Mouse (Mus musculus) frontal cortex, postnatal 14 days (tissue): Measurements from ENCODE around the gene Tceanc2.

Source experiments
- DNase-seq, 2 experiments: peaks; one replicate each; pipeline ENCODE4 v3.0.0; 2022; ENCODE audit warnings: low spot score in 2 of 2

The Tceanc2 gene

DNA sequence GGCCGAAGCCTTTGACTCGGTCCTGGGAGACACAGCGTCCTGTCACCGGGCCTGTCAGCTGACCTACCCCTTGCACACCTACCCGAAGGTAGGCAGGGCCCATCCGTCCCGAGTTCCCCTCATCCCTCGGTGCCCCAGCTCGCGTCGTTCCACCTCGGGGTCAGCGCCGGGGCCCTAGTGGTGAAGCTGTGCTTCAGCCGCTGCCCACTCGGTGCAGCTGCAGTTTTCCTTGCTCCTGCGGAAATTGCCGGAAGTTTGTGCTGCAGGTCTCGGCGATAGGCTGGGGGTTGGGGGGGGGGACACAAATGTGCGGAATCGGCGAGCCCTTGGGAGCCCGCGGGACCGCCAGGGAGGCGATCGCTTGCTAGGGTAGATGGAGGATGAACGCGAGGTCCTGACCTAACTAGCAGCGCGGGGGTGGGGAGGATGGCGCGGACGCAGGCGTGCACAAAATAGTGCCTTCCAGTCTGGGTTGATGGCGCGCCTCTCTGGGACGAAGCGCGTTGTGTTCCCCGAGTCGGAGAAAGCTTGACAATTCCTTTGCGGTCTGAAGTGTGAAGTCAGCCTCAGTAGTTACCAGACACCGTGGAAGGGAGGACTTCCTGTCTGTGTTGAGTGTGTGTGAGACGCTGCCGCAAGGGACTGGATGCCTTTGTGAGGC is at the start of gene Tceanc2:
TSS of gene Tceanc2 (minus strand) at position 287 of the 661 bp plus-strand sequence.
- peak; percentile 38 to 48 for DNase-seq

DNA sequence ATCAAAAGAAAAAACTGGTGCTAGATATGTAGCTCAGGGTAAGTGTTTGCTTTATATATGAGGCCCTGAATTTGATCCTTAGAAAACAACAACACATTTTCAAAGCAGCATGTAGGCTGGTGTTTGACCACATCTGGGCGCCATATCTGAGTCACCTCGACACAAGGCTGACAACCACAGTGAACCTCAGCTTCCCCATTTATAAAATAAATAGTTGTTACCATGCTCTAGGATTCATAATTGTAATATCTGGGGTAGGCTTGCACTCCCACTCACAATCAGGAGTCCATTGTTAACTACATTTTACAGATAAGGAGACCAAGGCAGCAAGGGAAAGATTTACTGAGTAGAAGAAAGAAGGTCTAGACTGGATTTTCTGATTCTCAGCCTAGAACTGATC is 47.4 kb upstream of the Tceanc2 start:
- no peak for DNase-seq

DNA sequence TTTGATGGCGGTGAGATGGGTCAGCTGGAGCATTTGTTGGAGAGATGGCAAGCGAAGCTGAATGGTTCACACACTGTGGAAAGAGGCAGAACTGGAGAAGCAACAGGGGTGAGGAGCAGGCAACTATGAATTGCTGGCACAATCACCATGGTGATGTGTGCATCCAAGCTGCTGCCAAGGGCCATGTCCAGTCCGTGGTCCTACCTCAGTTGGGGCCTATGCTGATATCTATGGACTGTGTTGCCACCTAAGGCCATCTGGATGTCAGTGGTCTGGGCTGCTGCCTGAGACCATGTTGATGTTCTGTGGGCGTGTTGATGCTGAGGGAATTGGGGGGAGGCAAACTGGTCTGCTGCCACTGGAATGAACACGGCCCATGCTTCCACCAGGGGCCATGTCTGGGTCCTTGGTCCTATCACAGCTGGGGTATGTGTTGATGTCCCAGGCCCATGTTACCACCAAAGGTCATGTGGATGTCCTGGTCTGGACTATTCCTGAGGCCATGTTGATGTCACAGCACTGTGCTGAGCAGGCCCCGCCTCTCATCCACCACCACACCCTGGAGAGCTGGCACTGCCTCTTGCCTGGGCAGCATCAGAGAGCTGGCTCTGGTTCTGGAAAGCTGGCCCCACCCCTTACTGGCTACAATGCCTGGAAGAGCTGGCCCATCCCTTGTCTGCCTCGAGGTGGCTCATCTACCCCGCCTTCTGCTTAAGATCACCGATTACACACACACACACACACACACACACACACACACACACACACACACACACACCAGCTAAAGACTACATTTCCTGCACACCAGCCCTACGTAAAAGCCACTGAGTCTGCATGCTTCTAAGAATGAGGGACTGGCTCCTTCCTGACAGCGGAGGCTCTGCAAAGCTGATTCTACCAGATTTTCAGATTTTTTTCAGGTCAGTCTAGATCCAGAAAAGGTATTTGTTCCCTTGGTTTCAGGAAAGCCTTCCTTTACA is 44.6 kb upstream of the Tceanc2 start:
- DNase-seq = no peak

DNA sequence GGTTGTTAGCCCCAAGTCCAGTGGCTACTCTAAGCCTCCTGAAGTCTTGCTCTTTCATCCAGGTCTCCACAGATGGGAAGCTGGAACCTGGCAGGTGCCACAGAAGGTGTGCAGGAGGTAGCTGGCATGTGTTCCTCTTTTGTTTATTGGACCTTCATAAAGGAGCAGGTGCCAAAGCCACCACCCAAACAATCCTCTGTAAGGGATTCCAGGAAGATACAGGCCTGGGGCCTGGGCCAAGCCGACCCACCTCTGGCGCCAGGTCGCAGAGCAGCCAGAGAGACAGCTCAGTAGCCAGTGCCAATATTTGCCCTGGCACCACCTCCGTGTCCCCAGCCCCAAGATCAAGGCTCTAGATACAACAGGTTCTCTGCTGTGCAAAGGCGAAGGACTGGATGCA is 42.6 kb upstream of the Tceanc2 start:
- DNase-seq = no peak

DNA sequence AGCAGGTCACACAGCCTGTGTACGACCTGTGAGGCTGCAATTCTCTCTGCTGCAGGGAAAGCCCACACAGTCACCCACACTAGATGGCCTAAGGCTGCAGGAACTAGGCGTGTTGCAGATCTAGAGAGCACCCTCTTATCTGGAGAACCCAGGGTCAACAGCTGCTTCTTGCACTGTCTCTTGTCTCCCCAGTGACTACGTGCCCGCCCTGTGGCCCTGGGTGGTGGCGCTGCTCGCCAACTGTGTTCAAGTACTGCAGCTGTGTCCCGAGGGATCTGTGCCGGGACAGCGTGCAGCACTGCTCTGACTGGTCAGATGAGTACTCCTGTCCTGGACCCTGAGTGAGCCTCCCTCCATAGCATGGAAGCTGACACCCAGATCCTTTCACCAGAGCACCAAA is 38.7 kb upstream of the Tceanc2 start:
- DNase-seq = no peak

DNA sequence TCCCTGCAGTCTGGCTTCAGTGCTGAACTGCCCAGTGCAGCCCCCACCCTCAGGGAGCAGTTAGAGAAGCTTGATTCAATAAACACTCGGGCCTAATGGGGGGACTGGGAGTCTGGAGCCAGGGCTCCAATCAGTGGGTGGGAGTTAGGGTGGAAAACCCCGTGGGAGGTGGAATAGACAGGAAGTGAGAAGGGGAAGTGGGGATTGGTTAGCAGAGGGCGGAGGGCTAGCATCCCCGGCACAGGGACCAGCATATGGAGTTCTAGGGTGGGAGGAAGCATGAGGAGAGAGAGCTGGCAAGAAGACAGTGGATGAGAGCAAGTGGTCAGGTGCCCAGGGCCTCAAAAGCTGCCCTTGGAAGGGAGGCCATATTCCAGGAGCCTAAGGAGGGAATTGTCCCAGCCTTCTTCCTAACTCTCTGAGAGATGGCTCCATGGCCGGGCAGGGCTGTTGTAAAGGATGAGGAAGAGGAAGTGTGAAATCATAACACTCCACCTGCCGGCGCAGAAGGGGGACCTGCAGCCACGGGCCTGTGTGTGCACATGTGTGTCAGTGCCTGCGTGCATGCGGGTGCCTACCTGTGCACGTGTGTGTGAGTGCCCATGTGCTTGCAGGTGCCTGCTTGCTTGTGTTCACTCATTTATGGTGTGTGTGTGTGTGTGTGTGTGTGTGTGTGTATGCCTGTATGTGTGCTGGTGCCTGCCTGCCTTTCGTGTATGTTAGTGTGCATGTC is 34.5 kb upstream of the Tceanc2 start:
- DNase-seq = no peak

DNA sequence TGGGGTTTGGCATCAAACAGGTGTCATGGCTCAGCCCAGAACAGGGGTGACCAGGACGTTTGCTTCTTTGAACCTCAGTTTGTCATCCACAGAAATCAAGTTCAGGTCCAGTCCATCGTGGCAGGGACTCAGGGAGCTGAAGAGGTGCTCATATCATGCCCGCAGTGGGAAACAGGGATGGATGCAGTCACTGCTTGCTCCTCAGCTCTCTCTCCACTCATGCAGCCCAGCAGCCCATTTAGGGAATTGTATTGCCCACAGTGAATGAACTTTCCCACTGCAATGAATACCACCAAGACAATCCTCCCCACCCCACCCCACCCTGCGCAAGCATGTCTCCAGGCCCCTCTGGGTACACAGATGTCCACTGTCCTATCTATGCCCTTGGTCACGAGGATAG is 33.0 kb upstream of the Tceanc2 start:
- no peak for DNase-seq

DNA sequence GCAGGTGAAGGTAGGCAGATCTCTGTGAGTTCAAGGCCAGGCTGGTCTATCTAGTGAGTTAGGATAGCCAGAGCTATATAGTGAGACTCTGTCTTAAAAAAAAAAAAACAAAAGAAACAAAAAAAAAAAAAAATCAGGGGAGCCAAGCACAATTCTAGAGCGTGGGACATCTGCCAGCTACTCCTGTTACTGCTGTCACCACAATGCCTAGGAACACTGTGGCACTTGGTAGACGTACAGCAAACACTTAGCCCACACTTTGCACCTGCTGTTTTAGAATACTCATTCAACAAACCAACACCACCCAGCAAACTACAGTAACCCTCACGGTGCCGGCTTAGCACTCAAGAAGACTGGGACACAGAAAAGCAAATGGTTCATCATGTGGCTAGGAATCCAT is 32.5 kb upstream of the Tceanc2 start:
- no peak for DNase-seq

DNA sequence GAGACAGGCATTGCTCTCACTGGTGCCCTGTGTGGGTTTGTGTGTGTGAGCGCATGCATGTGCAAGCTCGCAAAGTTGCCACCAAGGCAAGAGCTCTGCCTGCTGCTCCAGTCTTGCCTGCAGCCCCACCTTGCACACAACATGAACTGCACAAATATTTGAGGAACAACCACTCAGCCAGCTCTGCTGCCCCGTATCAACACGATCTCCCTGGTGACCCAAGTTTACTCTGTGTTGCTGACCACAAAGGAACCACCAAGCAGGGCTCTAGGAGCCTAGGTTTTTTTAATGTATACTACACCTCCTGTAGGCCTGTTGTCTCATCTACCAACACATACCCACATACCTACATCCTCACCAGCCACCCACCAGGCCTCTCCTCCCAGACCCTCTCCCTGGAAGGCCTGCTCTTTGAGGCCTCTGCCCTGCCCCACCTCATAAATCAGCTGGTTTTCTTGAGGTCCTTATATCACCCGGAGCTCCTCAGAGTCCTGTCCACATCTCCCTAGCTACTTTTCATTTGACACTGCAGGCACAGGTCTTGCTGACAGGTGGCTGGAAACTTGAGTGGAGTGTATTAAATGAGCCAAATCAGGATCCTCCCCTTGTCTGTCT is 31.7 kb upstream of the Tceanc2 start:
- no peak for DNase-seq

DNA sequence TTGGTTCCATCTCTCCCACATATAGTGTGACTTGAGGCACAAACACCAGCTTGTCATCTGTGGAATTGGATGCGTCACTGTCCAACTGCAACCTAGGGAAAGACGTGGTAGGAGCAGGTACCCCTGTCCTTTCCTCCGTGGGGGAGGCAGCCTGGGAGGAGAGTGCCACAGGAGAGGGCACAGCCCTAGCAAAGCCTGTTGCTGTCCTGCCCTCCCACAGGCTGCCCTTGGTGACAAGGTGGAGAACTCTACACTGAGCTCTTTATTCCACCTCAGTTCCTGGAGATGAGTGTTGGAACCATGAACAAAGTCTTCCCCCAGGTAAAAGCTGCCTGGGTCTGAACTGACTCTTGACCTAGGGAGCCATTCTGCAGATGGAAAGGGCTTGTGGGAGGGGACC is 30.0 kb upstream of the Tceanc2 start, which contains the start of gene Ldlrad1:
TSS of gene Ldlrad1 (plus strand) at position 301 of the 400 bp plus-strand sequence.
- DNase-seq = no peak

DNA sequence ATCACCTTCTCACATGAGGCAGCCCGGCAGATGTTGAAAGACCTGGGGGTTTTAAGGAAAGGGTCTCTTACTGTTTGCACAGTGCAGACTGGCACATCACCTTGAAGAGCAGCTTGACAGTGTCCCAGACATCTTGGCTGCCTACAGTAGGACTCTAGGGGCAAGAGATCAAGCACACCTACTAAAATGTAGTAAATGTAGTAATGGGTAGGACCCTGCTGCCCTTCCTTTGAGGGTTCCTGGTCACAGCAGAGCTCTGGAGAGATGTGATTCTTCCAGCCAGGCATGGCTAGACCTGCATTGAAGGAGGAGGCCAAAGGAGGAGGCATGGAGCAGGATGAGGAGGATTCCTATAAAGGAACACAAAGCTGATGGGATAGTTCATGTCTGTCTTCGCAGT is 28.1 kb upstream of the Tceanc2 start:
- no peak for DNase-seq

DNA sequence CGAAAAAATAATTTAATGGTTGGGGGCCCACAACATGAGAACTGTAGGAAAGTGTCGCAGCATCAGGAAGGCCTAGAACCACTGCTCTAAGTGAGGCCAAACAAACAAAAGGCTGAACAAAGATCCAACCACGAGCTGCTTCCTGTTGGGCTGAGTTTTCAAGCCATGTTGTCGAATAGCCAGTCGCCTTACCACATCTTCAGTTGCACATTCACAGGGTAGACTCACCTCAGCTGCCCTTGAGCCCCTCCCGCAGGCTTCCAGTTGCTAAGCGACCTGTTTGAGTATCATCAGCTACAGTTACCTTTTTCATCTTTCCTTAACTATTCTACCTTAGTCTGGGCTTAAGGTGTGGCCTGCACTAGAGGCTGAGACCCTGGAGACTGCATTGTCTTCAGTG is 24.1 kb upstream of the Tceanc2 start:
- no peak for DNase-seq

DNA sequence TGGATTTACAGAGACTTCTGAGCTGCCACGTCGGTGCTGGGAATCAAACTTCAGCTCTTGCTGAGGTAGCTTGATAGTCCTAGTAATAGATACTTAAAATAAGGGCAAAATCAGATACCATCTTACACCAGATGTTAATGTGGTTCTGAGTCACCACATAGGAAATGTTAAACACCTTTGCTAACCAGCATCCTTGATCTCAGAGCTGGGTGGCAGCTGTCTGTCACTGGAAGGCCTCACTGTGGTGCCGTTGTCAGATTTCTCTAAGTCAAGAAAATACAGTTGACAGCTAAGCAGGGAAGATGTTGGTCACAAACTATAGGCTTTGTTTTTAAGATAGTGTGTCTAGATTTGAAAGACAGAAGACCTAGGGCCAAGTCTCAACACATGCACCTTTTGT is 22.9 kb upstream of the Tceanc2 start:
- DNase-seq = no peak

DNA sequence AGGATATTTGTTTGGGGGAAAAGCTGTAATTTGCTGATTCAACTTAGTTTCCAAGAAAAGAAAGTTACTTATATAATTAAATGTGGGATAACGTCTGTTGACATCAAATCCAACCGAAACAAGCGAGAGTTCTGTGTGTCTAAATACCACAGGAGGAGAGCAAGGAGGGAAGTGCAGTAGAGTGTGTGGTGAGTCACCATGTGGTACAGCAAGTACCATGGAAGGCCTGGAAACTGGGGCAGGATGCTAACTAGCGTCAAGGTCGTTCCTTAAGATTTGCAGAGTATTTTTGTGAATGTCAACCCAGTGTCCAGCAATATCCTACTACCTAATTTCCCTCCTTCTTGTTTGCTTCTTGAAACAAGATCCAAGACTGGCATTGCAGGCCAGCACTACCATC is 19.2 kb upstream of the Tceanc2 start:
- DNase-seq = no peak

DNA sequence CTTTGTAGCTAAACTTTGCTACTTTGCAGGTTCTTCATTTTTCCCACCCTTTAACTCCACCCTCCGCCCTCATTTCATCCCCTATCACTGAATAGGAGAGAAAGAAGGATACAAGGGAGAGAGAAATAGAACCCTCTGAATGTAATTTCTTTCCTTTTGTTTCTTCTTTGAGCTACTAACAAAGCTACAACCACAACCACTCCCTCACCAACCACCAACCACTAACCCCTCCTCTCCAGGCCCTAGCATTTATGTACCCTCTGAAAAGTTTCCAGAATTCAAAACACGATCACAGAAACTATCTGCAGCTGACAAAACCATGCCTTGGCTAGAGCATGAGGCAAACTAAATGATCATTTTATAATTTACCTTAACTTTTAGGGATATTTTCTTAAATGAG is 17.5 kb upstream of the Tceanc2 start:
- no peak for DNase-seq

DNA sequence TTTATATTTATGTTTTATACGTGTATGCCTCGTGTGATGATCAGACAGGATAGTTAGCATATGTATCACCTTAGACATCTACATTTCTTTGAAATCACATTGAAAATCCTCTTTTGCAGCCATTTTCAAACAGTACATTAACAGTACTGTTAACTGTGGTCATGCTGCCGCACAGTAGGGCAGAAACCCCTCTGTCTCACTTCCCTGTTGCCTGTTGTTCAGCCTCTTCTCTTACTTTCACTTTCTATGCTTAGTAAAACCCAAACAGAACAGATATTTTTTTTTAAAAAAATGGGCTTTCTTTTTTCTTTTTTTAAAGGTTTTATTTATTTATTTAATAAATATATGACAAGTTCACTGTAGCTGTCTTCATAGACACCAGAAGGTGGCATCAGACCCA is 14.9 kb upstream of the Tceanc2 start:
- DNase-seq = no peak

DNA sequence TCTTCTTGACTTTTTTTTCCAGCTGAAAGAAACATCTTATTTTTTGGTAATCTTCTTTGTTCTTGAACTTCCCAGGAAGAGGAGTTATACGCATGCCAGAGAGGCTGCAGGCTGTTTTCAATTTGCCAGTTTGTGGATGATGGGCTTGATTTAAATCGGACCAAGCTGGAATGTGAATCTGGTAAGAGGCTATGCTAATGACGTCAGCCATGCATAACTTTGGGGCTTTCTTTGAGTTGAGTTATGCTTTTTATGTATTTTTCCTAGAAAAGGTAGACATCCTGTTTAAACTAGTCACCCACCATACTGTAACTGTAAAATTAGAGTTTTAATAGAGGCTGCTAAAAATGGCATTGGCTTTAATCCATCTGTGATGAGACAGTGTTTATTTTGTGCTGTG is 6.8 kb upstream of the Tceanc2 start:
- DNase-seq = no peak

DNA sequence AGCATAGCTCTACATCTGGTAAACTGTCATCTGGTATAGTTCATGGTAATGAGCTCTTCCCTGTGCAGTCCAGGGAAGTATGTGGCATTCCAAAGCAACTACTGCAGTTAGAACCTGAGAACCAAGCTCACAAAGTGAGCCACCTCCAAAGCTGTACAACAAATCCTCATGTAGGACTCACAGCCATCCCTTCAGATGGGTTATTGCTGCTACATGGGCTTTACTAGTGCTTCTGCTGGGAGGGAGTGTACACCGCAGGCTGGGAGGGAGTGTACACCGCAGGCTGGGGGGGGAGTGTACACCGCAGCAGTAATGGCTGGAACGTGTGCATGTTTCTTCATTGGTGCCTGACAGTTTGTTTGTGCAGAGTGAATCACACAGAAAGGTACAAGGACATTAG is 4.3 kb upstream of the Tceanc2 start:
- DNase-seq = no peak

DNA sequence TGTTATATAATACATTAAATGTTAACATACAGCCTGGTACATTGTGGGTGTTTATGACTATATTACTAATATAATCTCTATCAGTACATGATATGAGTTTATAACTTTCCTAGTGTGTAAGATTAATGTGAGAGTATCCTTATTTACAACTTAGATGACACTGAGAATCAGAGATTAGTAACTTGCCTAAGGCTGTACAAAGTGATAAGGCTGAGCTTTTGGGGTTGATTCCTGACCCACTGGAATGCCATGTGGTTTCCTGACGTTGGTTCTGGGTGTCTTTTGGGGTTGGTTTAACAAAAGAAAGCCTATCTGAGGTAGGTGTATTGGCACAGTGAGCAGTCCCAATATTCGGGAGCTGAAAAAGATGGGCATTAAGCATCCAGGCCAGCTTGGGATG is 3.9 kb upstream of the Tceanc2 start:
- DNase-seq = no peak

DNA sequence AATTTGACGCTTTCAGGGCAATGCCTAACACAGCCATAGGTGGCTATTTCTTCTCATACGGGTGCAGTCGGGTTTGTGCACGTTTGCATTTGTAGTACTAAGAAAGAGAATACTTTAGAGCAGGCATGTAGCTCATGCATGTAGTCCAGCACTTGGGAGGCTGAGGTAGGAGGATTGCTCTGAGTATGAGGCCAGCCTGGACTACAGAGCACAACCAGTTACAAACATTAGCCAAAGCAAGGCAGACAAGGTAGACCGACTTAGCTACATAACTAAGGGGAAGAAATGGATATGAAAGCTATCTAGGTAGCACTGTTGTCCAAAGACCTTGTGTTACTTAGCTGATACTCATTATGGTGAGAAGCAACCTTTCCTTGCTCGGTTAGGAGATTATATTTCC is 3.0 kb upstream of the Tceanc2 start:
- DNase-seq = no peak

DNA sequence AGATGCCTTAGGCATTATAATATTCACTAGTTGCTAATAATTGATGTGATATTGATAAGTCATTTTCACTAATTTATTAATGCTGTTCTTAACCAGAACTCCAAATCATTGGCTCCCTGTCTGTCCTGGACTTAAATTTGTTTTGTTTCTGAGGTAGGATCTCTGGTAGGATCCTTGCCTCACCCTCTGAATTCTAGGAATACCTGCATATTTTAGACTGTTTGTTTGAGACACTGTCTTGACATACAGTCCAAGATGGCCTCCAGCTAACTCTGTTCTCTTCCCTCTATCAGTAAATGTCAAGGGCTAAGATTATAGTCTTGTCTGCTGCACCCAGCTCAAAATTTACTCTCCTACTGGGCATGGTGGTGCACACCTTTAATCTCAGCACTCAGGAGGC is 1.8 kb upstream of the Tceanc2 start:
- no peak for DNase-seq

DNA sequence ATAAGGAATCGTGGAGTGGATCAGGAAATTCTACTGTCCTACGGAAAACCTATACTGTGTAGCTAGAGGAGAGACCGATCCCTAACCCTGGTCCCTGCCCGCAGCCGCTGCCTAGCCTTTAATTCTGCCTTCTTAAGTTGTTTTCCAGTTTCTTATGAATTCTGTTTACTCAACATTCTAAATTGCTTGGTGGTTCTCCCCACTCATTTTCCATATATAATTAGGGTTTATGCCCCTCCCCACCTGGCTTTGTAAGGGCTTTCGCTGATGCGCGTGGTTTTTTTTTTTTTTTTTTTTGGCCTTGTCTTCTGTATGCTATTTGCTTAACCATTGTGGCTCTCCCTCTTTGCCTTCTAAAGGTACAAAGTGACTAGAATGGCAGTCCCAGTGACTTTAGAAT is 645 bp upstream of the Tceanc2 start:
- no peak for DNase-seq
